Mouse (Mus musculus) ovary, postnatal 14 days (tissue): ENCODE data around the gene Barx1.

ENCODE experiments used
- DNase-seq: peaks from one replicate; pipeline ENCODE4 v3.0.0; 2022; ENCODE audit warnings: low spot score

Barx1 gene

GRCm38 (mm10) chr13:48660221-48660734 lies 2.5 kb upstream of the Barx1 start:
- DNase-seq: no peak

GRCm38 (mm10) chr13:48660741-48661140 lies 2.1 kb upstream of the Barx1 start:
- DNase-seq: no peak

GRCm38 (mm10) chr13:48661561-48661960 lies 1.2 kb upstream of the Barx1 start:
- DNase-seq: no peak

GRCm38 (mm10) chr13:48663211-48663987 lies 601 bp downstream of the Barx1 start:
- DNase-seq: no peak

GRCm38 (mm10) chr13:48663988-48664339 lies 1.2 kb downstream of the Barx1 start:
- DNase-seq: no peak

GRCm38 (mm10) chr13:48664916-48665655 lies 2.3 kb downstream of the Barx1 start:
- DNase-seq: no peak

- no peak for DNase-seq
Measured at GRCm38 (mm10) chr13:48665656-48666597, 3.1 kb downstream of the Barx1 start.

- DNase-seq: no peak
Measured at GRCm38 (mm10) chr13:48667461-48667860, 4.7 kb downstream of the Barx1 start.

GRCm38 (mm10) chr13:48668091-48668975 lies 5.5 kb downstream of the Barx1 start:
- DNase-seq: no peak

- no peak for DNase-seq
Measured at GRCm38 (mm10) chr13:48668976-48669534, 6.3 kb downstream of the Barx1 start.

GRCm38 (mm10) chr13:48672312-48672840 lies 9.6 kb downstream of the Barx1 start:
- DNase-seq: no peak

GRCm38 (mm10) chr13:48674609-48675008 lies 11.8 kb downstream of the Barx1 start:
- DNase-seq: no peak

GRCm38 (mm10) chr13:48679351-48679750 lies 16.6 kb downstream of the Barx1 start:
- DNase-seq: no peak

- DNase-seq: no peak
Measured at GRCm38 (mm10) chr13:48686666-48687065, 23.9 kb downstream of the Barx1 start.

- no peak for DNase-seq
Measured at GRCm38 (mm10) chr13:48691991-48692390, 29.2 kb downstream of the Barx1 start.

GRCm38 (mm10) chr13:48694090-48695064 lies 31.6 kb downstream of the Barx1 start:
- peak; percentile 15 for DNase-seq

GRCm38 (mm10) chr13:48706385-48706951 lies 43.7 kb downstream of the Barx1 start:
- no peak for DNase-seq

GRCm38 (mm10) chr13:48712675-48713074 lies 49.9 kb downstream of the Barx1 start:
- DNase-seq: no peak

- no peak for DNase-seq
Measured at GRCm38 (mm10) chr13:48716075-48716474, 53.3 kb downstream of the Barx1 start.
